Mouse (Mus musculus): Measurements from ENCODE around the gene Cldn7.

DNA sequence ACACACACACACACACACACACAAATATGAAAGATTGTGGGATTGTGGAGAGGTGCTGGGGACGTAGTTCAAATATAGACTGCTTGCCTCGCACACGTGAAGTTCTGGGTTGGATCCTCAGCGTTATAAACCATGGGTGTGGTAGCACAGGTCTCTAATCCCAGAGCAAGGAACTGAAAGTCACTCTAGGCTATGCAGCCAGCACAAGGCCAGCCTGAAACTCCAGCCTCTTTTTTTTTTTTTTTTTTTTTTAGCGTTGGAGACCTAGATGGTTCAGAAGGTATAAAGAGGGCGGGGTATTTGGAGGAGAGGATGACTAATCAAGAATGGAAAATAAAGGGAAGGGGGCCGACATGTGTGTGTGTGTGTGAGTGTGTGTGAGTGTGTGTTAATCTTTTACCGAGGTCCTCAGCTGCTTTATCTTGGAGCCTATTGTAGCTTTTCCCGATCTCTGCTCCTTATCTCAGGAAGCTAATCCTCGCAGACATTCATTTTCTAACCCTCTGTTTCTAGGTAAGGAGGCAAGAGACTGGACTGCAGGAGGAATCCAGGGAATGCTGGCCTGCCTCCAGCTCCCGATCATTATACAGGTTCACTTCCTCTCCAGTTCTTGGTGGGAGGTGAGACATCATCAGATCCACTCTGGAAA, 11.2 kb upstream of the Cldn7 start:
- TF ChIP-seq CTCF (IDR thresholded peaks at IDR 0.05; ENCODE audit: low read depth, low read length), result no peak
- TF ChIP-seq POLR2A (IDR thresholded peaks at IDR 0.05; ENCODE audit: insufficient read depth, low read length), result no peak

All from ES-Bruce4 (cell line).